Mouse (Mus musculus) c-Kit-positive CD71-negative TER-119-negative erythroid progenitor cells, embryonic 14.5 days (primary cell): Measurements from ENCODE around the gene 4930544D05Rik.

Source experiments
- DNase-seq: peaks from one replicate; pipeline ENCODE4 v3.0.0-alpha.2; 2013; ENCODE audit warnings: low read depth

Gene 4930544D05Rik

GRCm38 (mm10) chr11:70643051-70643450 is 27.4 kb downstream of the 4930544D05Rik start:
- no peak for DNase-seq

GRCm38 (mm10) chr11:70644564-70645103 is 29.0 kb downstream of the 4930544D05Rik start:
- no peak for DNase-seq

- no peak for DNase-seq
Measured at GRCm38 (mm10) chr11:70645461-70646258, 30.0 kb downstream of the 4930544D05Rik start.

- no peak for DNase-seq
Measured at GRCm38 (mm10) chr11:70646259-70646555, 30.6 kb downstream of the 4930544D05Rik start.

DNA sequence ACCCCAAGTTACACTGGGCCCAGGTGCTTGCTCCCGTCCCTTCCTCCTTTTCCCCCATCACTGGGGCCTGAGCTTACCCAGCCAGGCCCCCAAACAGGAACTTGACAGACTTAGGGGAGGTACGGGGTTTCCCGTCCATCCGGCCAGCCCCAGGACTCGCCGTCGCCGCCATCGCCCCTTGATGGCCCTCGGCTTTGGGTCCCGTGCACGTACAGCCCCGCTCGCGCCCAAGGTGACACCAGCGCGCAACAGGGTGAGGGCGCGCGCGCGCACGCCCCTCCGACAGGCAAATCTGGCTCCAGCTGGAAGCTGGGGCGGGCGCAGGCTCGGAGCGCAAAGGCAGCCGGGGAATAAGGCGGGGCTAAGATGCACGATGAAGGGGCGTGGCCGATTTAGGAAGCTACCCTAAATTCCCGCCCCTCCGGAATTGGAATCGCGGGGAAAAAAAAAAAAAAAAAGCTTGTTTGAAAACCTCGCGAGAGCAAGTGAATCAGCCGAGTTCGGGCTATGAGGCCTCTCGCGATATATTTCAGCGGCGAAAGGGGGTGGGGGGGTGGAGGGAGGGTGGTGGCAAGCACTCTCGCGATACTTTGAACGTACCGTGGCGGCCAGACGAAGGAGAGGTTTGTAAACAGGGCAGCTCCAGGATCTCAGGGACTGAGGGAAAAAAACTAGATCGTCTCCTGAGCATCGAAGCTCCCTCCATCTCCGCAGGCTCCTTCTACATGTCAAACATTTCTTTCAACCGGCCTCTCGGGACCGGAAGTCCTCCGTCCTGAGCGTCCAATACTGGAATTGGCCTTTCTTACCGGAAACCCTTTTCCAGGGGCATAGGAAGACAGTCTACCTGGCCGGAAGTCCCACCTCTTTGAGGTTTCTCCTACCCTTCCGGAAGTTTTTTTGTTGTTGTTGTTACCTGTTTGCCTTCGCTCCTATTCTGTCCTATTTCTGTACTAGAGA is 31.3 kb downstream of the 4930544D05Rik start, which contains the start of the genes Rnf167 and Slc25a11:
Rnf167 (plus strand) TSS at position 545 of the 960 bp plus-strand sequence.
Slc25a11 (minus strand) TSS at position 789 of the 960 bp plus-strand sequence.
- DNase-seq, result peak; percentile 98

DNA sequence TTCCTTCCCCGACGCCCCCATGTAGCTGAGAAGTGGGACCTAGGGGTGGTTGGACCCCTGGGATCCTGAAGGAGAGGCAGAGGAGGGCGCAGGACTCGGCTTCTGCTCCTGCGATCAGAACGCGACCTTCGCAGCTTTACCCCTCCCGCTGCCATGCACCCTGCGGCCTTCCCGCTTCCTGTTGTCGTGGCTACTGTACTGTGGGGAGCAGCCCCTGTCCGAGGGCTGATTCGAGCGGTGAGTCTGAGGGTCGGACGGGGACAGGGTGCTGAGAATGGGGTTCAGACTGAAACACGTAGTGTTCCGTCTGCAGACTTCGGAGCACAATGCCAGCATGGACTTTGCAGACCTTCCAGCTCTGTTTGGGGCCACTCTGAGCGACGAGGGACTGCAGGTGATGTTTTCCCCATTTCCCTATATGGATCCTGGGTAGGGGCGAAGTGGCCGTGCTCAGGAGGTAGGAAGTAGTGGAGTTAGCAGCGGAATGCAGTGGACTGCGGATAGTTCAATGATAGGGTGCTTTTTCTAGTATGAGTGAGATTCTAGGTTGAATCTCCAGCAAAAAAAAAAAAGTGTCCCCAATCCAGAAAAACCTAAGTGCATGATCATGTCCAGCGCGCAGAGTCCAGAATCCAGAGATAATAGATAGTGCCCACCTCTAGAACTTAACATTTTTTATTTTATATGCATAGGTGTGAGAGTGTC is 32.2 kb downstream of the 4930544D05Rik start:
- no peak for DNase-seq

DNA sequence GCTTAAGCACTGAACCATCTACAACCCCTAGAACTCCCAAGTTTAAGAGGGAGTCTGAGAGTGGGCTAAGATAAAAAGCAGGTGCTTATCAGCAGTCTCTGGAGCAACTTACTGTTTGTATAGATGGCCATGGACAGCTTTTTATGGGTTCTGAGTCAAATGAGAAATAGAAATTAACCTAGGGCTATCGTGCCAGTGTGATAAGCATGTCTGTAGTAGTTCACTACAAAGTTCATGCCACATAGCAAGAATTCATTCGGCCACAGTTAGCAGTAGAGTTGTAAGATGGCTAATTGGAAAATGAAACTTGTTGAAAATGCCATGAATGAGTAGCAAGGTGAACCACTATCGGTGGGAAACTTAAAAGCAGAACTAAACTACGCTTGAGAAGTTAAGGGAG is 32.9 kb downstream of the 4930544D05Rik start:
- no peak for DNase-seq

DNA sequence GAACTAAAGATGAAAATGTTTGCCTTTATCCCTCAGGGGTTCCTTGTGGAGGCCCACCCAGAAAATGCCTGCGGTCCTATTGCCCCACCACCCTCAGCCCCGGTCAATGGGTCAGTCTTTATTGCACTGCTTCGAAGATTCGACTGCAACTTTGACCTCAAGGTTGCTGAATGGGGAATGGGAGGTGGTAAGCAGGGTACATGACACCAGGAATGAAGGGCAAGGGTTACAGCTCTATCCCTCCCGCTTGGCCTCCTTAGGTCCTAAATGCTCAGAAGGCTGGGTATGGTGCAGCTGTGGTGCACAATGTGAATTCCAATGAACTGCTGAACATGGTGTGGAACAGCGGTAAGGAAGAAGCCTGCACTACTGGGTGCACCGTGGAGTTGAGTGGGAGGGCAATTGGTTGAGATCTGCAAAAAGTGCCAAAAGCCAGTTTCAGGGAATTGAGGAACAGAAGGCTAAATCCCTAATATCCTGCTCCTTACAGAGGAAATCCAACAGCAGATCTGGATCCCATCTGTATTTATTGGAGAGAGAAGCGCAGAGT is 33.6 kb downstream of the 4930544D05Rik start:
- DNase-seq, result no peak

GRCm38 (mm10) chr11:70650322-70651175 is 34.9 kb downstream of the 4930544D05Rik start:
- no peak for DNase-seq

DNA sequence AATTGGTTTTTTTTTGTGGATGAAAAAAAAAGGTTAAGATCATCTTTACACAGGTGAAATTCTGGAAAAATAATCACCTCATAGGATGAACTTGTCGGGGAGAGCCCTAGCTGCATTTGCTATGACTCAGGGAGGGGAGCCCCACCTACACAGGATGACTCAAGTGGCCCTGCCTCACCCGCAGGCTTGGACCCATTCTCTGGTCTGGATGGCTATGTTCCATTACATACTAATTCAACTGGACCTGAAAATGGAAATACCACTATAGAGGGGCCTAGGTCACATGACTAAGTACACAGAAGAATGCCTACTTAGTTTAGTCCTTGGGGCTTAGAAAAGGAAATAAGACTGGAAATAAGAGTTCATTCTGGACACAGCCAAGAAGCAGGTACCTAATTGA is 35.7 kb downstream of the 4930544D05Rik start:
- DNase-seq, result no peak

DNA sequence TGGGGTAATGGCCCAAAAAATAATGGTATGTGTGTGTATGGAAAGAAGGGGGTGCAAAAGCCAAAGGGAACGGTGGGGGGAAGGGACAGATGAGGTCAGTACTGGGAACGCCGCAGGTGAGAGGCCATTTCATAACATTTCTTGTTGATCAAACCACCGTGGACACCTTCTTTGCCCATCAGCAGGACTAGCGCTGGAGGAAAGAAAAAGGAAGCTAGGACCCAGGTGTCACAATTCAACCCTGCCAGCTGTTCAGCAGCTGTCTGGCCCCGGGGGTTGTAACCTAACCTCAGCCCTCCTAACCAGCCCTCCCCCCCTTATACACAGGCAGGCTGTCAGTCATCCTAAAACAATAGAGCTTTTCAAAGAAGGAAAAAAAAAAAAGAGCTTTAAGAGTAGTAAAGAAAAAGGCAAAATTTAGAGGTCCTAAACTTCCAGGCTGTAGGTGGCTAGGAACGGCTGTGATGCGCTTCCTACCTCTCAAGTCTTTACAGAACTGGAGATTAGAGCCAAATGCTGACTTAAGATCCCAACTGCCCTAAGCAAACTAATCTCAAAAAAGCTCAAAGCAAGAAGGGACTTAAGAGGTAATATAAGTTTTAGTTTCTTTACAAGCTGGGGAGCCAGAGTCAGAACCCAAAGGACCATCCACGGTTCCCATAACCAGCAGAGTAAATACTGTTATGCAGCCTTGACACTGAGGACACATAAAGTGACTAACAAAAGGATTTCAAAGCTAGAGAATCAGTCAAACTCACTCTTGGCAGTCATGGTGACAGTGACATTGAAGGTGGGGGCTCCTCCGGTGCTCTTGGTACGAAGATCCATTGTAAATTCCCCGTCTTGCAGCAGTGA is 36.6 kb downstream of the 4930544D05Rik start:
- no peak for DNase-seq

DNA sequence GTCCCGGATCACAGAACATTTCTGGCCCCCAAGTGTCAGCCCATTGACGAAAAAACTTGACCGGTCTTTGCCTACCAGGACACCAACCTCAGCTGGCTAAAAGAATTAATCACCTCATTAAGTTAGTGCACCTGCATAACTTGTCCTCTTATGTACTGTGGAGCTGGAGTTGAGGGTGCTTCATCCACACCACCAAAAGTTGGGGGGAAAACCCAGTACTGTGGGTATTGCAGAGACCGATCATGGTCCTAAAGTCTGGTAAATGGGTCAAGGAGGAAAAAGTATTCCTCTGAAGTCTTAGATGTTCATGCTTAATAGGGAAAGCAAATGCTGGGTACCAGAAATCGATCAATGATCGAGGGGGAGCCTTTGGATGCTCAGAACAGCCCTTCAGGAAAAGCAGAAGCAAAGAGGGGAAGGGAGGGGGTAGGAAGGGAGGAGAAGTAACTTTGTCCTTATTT is 37.3 kb downstream of the 4930544D05Rik start:
- DNase-seq, result no peak

- no peak for DNase-seq
Measured at GRCm38 (mm10) chr11:70653345-70654197, 37.9 kb downstream of the 4930544D05Rik start.

DNA sequence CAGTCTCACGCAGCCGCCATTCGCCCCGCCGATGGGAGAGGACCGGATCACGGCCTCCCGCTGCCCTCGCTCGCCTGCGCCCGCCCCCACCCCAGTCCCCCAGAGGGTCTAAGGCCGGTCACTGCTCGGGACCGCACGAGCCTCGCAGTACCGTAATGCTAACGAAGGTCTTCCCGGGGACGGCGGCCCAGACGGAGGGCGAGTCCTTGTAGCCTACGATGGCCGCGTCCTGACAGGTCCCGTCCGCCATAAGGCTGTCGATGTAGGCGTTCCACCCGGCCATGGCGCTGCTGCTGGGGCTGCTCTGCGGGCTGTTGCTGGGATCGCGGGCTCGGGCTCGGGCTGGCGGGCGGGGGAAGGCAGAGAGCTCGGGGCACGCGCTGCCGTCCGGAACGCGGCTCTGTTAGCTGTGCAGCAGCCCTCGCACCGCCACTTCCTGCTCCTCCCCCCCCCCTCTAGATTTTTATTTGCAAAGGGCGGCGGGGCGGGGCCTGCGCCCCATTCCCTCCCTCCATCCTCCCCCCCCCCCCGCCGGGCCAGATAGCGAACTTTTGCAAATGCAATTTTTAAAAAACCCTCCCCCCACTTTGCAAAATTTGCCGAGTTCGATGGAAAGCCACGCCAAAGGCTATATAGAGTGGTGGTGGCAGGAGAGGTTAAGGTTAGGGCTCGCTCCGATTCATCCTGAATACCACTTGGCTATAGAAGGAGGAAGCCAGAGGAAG is 38.7 kb downstream of the 4930544D05Rik start, which contains the start of gene Pfn1:
Pfn1 (minus strand) TSS at position 447 of the 725 bp plus-strand sequence.
- peak; percentile 75 for DNase-seq

GRCm38 (mm10) chr11:70654923-70655570 is 39.4 kb downstream of the 4930544D05Rik start:
- no peak for DNase-seq

GRCm38 (mm10) chr11:70655571-70656455 is 40.2 kb downstream of the 4930544D05Rik start:
- DNase-seq, result no peak
